Mouse (Mus musculus) heart, embryonic 12.5 days (tissue): ENCODE results near the gene Txndc12. TPM values are rescaled to one million over a fixed set of nuclear protein-coding genes. Genes with fewer than 3 reads are reported as not detected.

ENCODE experiments used
- ATAC-seq: fragments of 200-750 bp; cut with Nextera tagmentation; 2 replicates; pipeline ENCODE4 v1.8.0; 2017; ENCODE audit warnings: moderate TSS enrichment, moderate library complexity; ENCODE audit not compliant: insufficient number of reproducible peaks, low FRiP score
- H3K27ac ChIP-seq: fragments of 300-500 bp; sonication (generic); 2 replicates; pipeline ENCODE4 v1.5.1; 2016; ENCODE audit warnings: mild to moderate bottlenecking, moderate library complexity; ENCODE audit not compliant: poor library complexity, severe bottlenecking
- H3K27me3 ChIP-seq: fragments of 300-500 bp; sonication (generic); replicated peaks from 2 replicates; pipeline ENCODE4 v1.6.1; 2016; ENCODE audit warnings: mild to moderate bottlenecking, moderate library complexity
- H3K36me3 ChIP-seq: fragments of 300-500 bp; sonication (generic); 2 replicates; pipeline ENCODE4 v1.6.1; 2016; ENCODE audit warnings: mild to moderate bottlenecking, moderate library complexity
- H3K4me1 ChIP-seq: fragments of 300-500 bp; sonication (generic); replicated peaks from 2 replicates; pipeline ENCODE4 v1.6.1; 2016; ENCODE audit warnings: mild to moderate bottlenecking
- H3K4me2 ChIP-seq: fragments of 300-500 bp; sonication (generic); 2 replicates; pipeline ENCODE4 v1.6.1; 2016; ENCODE audit warnings: mild to moderate bottlenecking, moderate library complexity
- H3K4me3 ChIP-seq: fragments of 300-500 bp; sonication (generic); 2 replicates; pipeline ENCODE4 v1.5.1; 2016; ENCODE audit warnings: mild to moderate bottlenecking
- H3K9ac ChIP-seq: fragments of 300-500 bp; sonication (generic); 2 replicates; pipeline ENCODE4 v1.6.1; 2016; ENCODE audit warnings: mild to moderate bottlenecking, moderate library complexity
- H3K9me3 ChIP-seq: fragments of 300-500 bp; sonication (generic); replicated peaks from 2 replicates; pipeline ENCODE4 v1.6.1; 2016; ENCODE audit warnings: mild to moderate bottlenecking, moderate library complexity
- WGBS: fragments of 180-500 bp; shearing (Covaris S2); methylation state at CpG from one replicate; pipeline ENCODE4 v1.1.7; 2016; 5-methylcytosine and 5-hydroxymethylcytosine counted together
- polyA plus RNA-seq: library from polyadenylated mRNA; unstranded; fragments of >200 nt; fragmentation: Nextera tagmentation; extraction: Ambion mirVana; gene quantifications from 2 replicates; pipeline ENCODE4 v1.2.1, GENCODE M21; 2016

Gene Txndc12
- 138 and 141 TPM in 2 replicates for polyA plus RNA-seq

DNA sequence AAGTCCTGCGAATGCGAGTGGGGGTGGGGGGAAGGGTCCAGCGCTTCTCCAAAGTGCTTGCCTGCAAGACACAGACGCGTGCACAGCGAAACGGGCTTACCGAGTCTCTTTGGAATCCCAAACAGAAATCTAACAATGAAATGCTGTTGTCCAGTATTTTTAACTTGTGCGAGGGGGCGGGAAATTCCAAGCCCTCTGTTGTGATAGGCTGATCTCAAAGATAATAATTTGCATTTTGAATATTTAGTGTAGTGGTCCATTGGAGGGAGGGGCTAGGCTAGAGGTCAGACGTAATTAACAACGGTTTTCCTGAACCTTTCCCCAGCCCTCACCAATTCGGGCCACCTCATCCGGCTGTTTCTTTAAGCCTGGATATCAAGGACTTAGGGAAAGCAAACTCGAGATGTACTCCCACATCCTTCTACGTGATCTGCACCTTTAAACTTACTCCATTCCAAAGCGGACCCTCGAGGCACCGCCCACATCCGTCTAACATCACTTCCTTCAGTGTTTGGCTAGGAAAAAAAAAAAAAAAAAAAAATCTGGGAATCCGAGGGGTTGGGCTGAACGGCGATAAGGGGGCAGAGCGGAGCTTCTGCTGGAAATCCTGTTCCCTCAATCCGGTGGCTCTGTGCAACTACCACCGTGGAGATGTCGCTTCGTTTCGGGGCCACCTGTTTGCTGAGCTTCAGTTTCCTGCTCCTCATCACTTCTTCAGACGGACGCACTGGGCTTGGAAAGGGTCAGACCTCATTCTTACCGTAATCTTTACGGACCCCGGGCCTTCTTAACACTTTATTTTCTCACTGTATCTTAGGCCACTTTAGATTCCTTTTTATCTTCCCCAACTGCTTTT, at the start of gene Txndc12:
Gene Txndc12, plus strand, starts transcription at position 487 of the 856 bp plus-strand sequence.
- Histone ChIP-seq H3K36me3 (peaks cover 9% of the 10 kb centered on the region; the same call in 1 of the 2 replicates), H3K9me3 (no peaks in the 10 kb centered on the region), H3K4me3 (peak within 1 kb of the TSS; percentile 87), H3K4me1 (peaks cover 36% of the 10 kb centered on the region), H3K27me3 (no peaks in the 10 kb centered on the region), H3K4me2 (peak within 1 kb of the TSS; percentile 67), H3K27ac (peak within 1 kb of the TSS; percentile 99), H3K9ac (peak within 1 kb of the TSS; percentile 96)
- WGBS, result under 1% methylated on average over 34 of the region's 34 CpGs
- peak; percentile 82 for ATAC-seq

GRCm38 (mm10) chr4:108789258-108789936, 45.0 kb upstream of the Txndc12 start:
- H3K4me3 ChIP-seq, result no peak overlapping the region
- H3K27ac ChIP-seq, result no peak overlapping the region
- no peaks in the 10 kb centered on the region for H3K4me1 ChIP-seq
- no peak for ATAC-seq
- H3K36me3 ChIP-seq, result no peaks in the 10 kb centered on the region
- H3K9ac ChIP-seq, result no peak overlapping the region
- H3K4me2 ChIP-seq, result no peak overlapping the region
- H3K27me3 ChIP-seq, result no peaks in the 10 kb centered on the region
- no peaks in the 10 kb centered on the region for H3K9me3 ChIP-seq
- 67% methylated on average over 6 of the region's 6 CpGs for WGBS

- no peak overlapping the region for H3K9ac ChIP-seq
- no peak overlapping the region for H3K4me2 ChIP-seq
- H3K27me3 ChIP-seq, result no peaks in the 10 kb centered on the region
- no peak overlapping the region for H3K27ac ChIP-seq
- ATAC-seq, result no peak
- WGBS, result 58% methylated on average over 1 of the region's 1 CpGs
- no peaks in the 10 kb centered on the region for H3K9me3 ChIP-seq
- no peaks in the 10 kb centered on the region for H3K36me3 ChIP-seq
- no peaks in the 10 kb centered on the region for H3K4me1 ChIP-seq
- no peak overlapping the region for H3K4me3 ChIP-seq
Observed at GRCm38 (mm10) chr4:108790507-108790906, 43.9 kb upstream of the Txndc12 start.

DNA sequence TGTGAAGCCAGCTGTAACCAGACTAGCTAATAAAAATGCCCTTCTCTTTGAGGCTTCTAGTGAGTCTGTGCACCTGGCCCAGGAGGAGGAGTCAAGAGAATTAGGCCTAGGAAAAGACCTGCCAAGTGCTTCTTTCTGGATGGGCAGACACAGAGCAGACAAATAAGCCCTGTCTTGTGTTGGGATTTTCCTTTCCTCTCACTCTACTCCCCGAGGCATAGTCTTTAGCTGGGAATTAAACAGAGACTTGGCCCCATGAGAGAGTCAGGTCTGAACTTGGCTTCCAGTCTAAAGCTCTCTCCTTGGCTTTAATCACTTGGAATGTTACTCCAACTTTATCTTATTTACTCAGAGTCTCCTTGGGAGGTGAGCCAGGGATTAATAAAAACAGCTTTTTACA, 40.5 kb upstream of the Txndc12 start:
- H3K4me2 ChIP-seq, result no peak overlapping the region
- no peak overlapping the region for H3K27ac ChIP-seq
- ATAC-seq, result 0 out of 2 replicates have a peak, but pooled peaks have one; percentile 15
- no peaks in the 10 kb centered on the region for H3K36me3 ChIP-seq
- H3K4me1 ChIP-seq, result peaks cover 10% of the 10 kb centered on the region
- no peak overlapping the region for H3K9ac ChIP-seq
- H3K4me3 ChIP-seq, result no peak overlapping the region
- WGBS, result 25% methylated on average over 1 of the region's 1 CpGs
- no peaks in the 10 kb centered on the region for H3K9me3 ChIP-seq
- H3K27me3 ChIP-seq, result no peaks in the 10 kb centered on the region

DNA sequence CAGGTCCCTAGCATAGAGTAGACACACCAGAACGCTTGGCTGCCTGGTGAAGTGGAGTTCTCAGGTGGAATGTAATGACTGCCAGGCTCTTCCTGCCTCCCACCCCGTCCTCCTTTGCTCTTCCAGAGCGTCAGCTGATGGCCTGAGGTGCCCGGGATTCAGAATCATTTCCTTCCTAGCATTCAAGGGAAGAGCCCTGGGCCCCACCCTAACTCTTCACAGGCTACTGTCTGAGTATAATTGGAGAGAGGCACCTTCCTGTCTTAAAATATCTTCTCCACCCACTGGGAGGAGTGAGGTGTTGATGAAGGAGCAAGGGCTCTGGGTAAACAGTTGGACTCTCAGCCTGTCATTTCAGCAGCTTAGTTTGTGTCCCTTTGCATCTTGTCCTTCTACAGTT, 37.7 kb upstream of the Txndc12 start:
- no peak for ATAC-seq
- Histone ChIP-seq H3K27me3 (no peaks in the 10 kb centered on the region), H3K36me3 (no peaks in the 10 kb centered on the region), H3K27ac (no peak overlapping the region), H3K9ac (no peak overlapping the region), H3K4me2 (no peak overlapping the region), H3K4me3 (no peak overlapping the region), H3K4me1 (peaks cover 15% of the 10 kb centered on the region), H3K9me3 (no peaks in the 10 kb centered on the region)
- 37% methylated on average over 4 of the region's 4 CpGs for WGBS

DNA sequence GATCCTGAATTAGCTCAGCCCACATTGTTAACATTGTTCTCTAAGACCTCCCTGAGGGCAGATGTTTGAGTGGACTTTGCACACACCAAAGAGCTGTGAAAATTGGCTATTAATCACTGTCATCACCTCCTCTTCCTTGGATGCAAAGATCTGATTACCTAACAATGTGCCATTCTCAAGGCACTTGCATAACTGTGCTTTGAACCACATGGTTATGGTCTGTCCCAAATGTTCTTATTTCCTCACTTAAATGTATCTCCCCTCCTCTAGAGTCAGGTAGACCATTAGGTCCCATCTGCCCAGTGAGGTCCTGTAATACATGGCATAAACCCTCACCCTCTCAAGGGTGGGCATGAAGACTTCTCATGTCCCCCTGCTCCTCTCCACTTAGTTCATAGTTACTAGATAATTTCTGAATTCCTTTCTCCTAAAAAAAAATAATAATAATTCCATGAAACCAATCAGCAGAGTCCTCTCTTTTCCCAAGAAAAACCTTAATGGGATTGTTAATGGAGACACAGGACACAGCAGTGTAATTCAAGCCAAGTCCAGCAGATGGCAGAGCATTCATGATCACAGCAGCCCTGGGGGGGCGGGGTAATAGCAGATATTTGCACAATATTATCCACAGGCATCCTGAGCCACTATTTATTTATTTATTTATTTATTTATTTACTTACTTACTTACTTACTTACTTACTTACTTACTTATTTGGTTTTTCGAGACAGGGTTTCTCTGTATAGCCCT, 36.1 kb upstream of the Txndc12 start:
- peaks cover 15% of the 10 kb centered on the region for H3K4me1 ChIP-seq
- WGBS, result 48% methylated on average over 2 of the region's 2 CpGs
- H3K36me3 ChIP-seq, result no peaks in the 10 kb centered on the region
- no peaks in the 10 kb centered on the region for H3K27me3 ChIP-seq
- H3K9ac ChIP-seq, result no peak overlapping the region
- no peaks in the 10 kb centered on the region for H3K9me3 ChIP-seq
- H3K4me3 ChIP-seq, result no peak overlapping the region
- no peak overlapping the region for H3K4me2 ChIP-seq
- no peak overlapping the region for H3K27ac ChIP-seq
- ATAC-seq, result no peak

GRCm38 (mm10) chr4:108803535-108803934, 30.9 kb upstream of the Txndc12 start:
- 79% methylated on average over 2 of the region's 2 CpGs for WGBS
- no peak overlapping the region for H3K4me3 ChIP-seq
- H3K36me3 ChIP-seq, result no peaks in the 10 kb centered on the region
- no peak overlapping the region for H3K27ac ChIP-seq
- no peaks in the 10 kb centered on the region for H3K9me3 ChIP-seq
- no peak for ATAC-seq
- no peak overlapping the region for H3K4me2 ChIP-seq
- H3K9ac ChIP-seq, result no peak overlapping the region
- H3K4me1 ChIP-seq, result peaks cover 5% of the 10 kb centered on the region; the same call in 1 of the 2 replicates
- H3K27me3 ChIP-seq, result no peaks in the 10 kb centered on the region

- no peaks in the 10 kb centered on the region for H3K9me3 ChIP-seq
- WGBS, result 64% methylated on average over 4 of the region's 4 CpGs
- H3K4me1 ChIP-seq, result no peaks in the 10 kb centered on the region
- no peak overlapping the region for H3K4me3 ChIP-seq
- no peak overlapping the region for H3K9ac ChIP-seq
- H3K4me2 ChIP-seq, result no peak overlapping the region
- H3K36me3 ChIP-seq, result peaks cover 14% of the 10 kb centered on the region
- ATAC-seq, result no peak
- no peak overlapping the region for H3K27ac ChIP-seq
- no peaks in the 10 kb centered on the region for H3K27me3 ChIP-seq
Observed at GRCm38 (mm10) chr4:108811142-108811541, 23.3 kb upstream of the Txndc12 start.

GRCm38 (mm10) chr4:108811550-108811949, 22.9 kb upstream of the Txndc12 start:
- 77% methylated on average over 6 of the region's 6 CpGs for WGBS
- no peaks in the 10 kb centered on the region for H3K4me1 ChIP-seq
- no peak overlapping the region for H3K9ac ChIP-seq
- peaks cover 14% of the 10 kb centered on the region for H3K36me3 ChIP-seq
- no peak overlapping the region for H3K27ac ChIP-seq
- H3K9me3 ChIP-seq, result no peaks in the 10 kb centered on the region
- no peak overlapping the region for H3K4me3 ChIP-seq
- no peaks in the 10 kb centered on the region for H3K27me3 ChIP-seq
- no peak overlapping the region for H3K4me2 ChIP-seq
- no peak for ATAC-seq

GRCm38 (mm10) chr4:108825677-108826076, 8.7 kb upstream of the Txndc12 start:
- H3K27ac ChIP-seq, result no peak overlapping the region
- peaks cover 71% of the 10 kb centered on the region for H3K36me3 ChIP-seq
- no peaks in the 10 kb centered on the region for H3K9me3 ChIP-seq
- no peak overlapping the region for H3K4me3 ChIP-seq
- no peaks in the 10 kb centered on the region for H3K4me1 ChIP-seq
- 91% methylated on average over 3 of the region's 3 CpGs for WGBS
- no peak overlapping the region for H3K4me2 ChIP-seq
- ATAC-seq, result no peak
- no peaks in the 10 kb centered on the region for H3K27me3 ChIP-seq
- no peak overlapping the region for H3K9ac ChIP-seq

GRCm38 (mm10) chr4:108826096-108826495, 8.3 kb upstream of the Txndc12 start:
- H3K36me3 ChIP-seq, result peaks cover 67% of the 10 kb centered on the region
- H3K9me3 ChIP-seq, result no peaks in the 10 kb centered on the region
- no peak for ATAC-seq
- H3K4me3 ChIP-seq, result no peak overlapping the region
- no peak overlapping the region for H3K9ac ChIP-seq
- H3K4me2 ChIP-seq, result no peak overlapping the region
- H3K27ac ChIP-seq, result no peak overlapping the region
- H3K4me1 ChIP-seq, result no peaks in the 10 kb centered on the region
- H3K27me3 ChIP-seq, result no peaks in the 10 kb centered on the region
- WGBS, result 80% methylated on average over 1 of the region's 1 CpGs
